Mouse (Mus musculus) layer of hippocampus, adult 8-10 months (tissue): Measurements from ENCODE around the gene Tmub2. TPM values are rescaled to one million over a fixed set of nuclear protein-coding genes. Genes with fewer than 3 reads are reported as not detected.
"Not testable (repeated sequence)": the region's sequence is repeated elsewhere in the genome, so short reads cannot be mapped to it uniquely, and the experiment has no call there.

Experiments
- DNase-seq, 2 experiments: peaks; one replicate each; pipeline ENCODE4 v3.0.0; 2022; ENCODE audit warnings: low spot score in 2 of 2
- total RNA-seq, 4 experiments: library from RNA; stranded (reverse); gene quantifications; 2 replicates each; pipeline ENCODE4 v1.2.4; 2022

Gene Tmub2
- total RNA-seq, 4 experiments from 2014 or later, result 61.4 to 72.0 (median 67.7) TPM

- no peak for DNase-seq
These were observed 7.0 kb upstream of the Tmub2 start for GRCm38 (mm10) chr11:102277754-102278153.

- no peak for DNase-seq
These were observed 5.1 kb upstream of the Tmub2 start for GRCm38 (mm10) chr11:102279595-102279994.

- DNase-seq, result not testable (repeated sequence)
These were observed 4.5 kb upstream of the Tmub2 start for GRCm38 (mm10) chr11:102280267-102280666.

- no peak for DNase-seq
These were observed 809 bp upstream of the Tmub2 start for GRCm38 (mm10) chr11:102283922-102284321.

- DNase-seq, result peak in 1 of 2 experiments; percentile 67
These were observed 534 bp downstream of the Tmub2 start for GRCm38 (mm10) chr11:102285095-102285834.

- DNase-seq, result no peak
These were observed 2.8 kb downstream of the Tmub2 start for GRCm38 (mm10) chr11:102287485-102287884.

GRCm38 (mm10) chr11:102288027-102288804, 3.5 kb downstream of the Tmub2 start:
- no peak for DNase-seq

GRCm38 (mm10) chr11:102288913-102289312, 4.2 kb downstream of the Tmub2 start:
- no peak for DNase-seq

GRCm38 (mm10) chr11:102289511-102290100, 4.9 kb downstream of the Tmub2 start:
- no peak for DNase-seq

- DNase-seq, result no peak
These were observed 5.4 kb downstream of the Tmub2 start for GRCm38 (mm10) chr11:102290141-102290540.

- no peak for DNase-seq
These were observed 6.4 kb downstream of the Tmub2 start for GRCm38 (mm10) chr11:102291051-102291535.

GRCm38 (mm10) chr11:102293971-102294370, 9.2 kb downstream of the Tmub2 start:
- no peak for DNase-seq

GRCm38 (mm10) chr11:102294416-102294815, 9.7 kb downstream of the Tmub2 start:
- DNase-seq, result no peak

GRCm38 (mm10) chr11:102294887-102295597, 10.3 kb downstream of the Tmub2 start:
- DNase-seq, result no peak

- no peak for DNase-seq
These were observed 11.1 kb downstream of the Tmub2 start for GRCm38 (mm10) chr11:102295598-102296471.

- DNase-seq, result peak; percentile 97
These were observed 12.1 kb downstream of the Tmub2 start, which contains the start of gene Atxn7l3 for GRCm38 (mm10) chr11:102296491-102297472. TSS of gene Atxn7l3 (minus strand) at chr11:102296631.

GRCm38 (mm10) chr11:102297577-102298556, 13.1 kb downstream of the Tmub2 start:
- DNase-seq, result no peak

GRCm38 (mm10) chr11:102299839-102300238, 15.1 kb downstream of the Tmub2 start:
- DNase-seq, result no peak
